Mouse (Mus musculus): Measurements from ENCODE around the gene Gm20696.

DNA sequence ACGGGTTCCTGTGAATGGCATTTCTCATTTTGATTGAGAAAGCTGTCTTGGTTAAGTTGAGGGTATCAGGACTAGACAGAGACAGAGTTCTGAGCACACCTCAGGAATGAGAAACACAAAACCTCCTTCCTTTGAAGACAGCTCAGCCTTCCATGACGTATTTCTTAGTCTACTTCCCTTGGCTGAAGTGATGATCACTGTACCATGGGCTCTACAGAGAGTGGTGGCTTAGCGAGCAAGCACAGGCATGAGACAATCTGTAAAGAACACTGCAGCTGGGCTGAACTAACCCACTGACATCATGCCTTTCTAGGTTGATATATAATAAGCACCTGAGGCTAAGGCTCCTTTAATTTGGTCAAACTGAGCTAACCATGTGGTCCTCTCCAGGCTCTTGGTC, 316.0 kb downstream of the Gm20696 start:
- TF ChIP-seq CTCF (IDR thresholded peaks at IDR 0.05; ENCODE audit: low read depth) (no peak), EP300 (optimal IDR thresholded peaks at IDR 0.05) (no peak)
